Mouse (Mus musculus): ENCODE measurements around the gene Bysl. TPM values are rescaled to one million over a fixed set of nuclear protein-coding genes. Genes with fewer than 3 reads are reported as not detected.

The Bysl gene
- polyA plus RNA-seq, 1 experiment from 2014 or later: 7.7 TPM

GRCm38 (mm10) chr17:47574028-47574427, 37.3 kb downstream of the Bysl start:
- Histone ChIP-seq H3K9me3 (ENCODE audit: control insufficient read depth) (no peaks in the 10 kb centered on the region), H3K4me2 (replicated peaks; ENCODE audit: low read depth) (no peak overlapping the region), H3K4me3 (ENCODE audit: low read depth, low read length) (no peak overlapping the region), H3K9ac (ENCODE audit: low read depth, low read length) (no peak overlapping the region), H3K4me1 (replicated peaks; ENCODE audit: control insufficient read depth, insufficient read depth, low read length) (no peaks in the 10 kb centered on the region), H3K27me3 (replicated peaks; ENCODE audit: control insufficient read depth, insufficient read depth, low read length) (no peaks in the 10 kb centered on the region), H3K27ac (ENCODE audit: low read depth, low read length) (no peak overlapping the region), H3K36me3 (ENCODE audit: control insufficient read depth, insufficient read depth) (no peaks in the 10 kb centered on the region)
- 72% methylated on average over 8 of the region's 8 CpGs for WGBS
- ATAC-seq: no peak
- no peak for TF ChIP-seq CTCF (IDR thresholded peaks at IDR 0.05; ENCODE audit: low read depth)

DNA sequence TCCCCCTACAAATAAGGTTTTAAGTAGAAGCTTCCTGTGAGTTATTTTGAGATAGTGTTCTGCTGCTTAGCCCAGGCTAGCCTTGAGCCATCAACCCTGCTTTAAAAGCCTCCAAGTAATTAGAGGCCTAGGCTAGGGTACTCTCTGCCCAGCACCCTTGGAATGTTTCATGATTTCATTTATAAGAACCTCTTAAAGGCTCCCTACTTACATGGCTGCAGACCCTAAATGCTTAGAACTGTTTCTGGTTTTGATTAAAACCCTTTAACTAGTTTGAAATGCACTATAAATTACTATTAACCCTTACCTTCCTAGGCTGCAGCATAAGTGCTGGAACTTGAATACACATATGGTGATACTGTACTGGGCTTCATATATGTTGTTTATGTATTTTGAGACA, 38.9 kb downstream of the Bysl start:
- H3K9ac ChIP-seq (ENCODE audit: low read depth, low read length): no peak overlapping the region
- H3K9me3 ChIP-seq (ENCODE audit: control insufficient read depth): no peaks in the 10 kb centered on the region
- H3K4me1 ChIP-seq (replicated peaks; ENCODE audit: control insufficient read depth, insufficient read depth, low read length): no peaks in the 10 kb centered on the region
- TF ChIP-seq CTCF (IDR thresholded peaks at IDR 0.05; ENCODE audit: low read depth): no peak
- no peak for ATAC-seq
- no peak overlapping the region for H3K27ac ChIP-seq (ENCODE audit: low read depth, low read length)
- H3K36me3 ChIP-seq (ENCODE audit: control insufficient read depth, insufficient read depth): no peaks in the 10 kb centered on the region
- H3K27me3 ChIP-seq (replicated peaks; ENCODE audit: control insufficient read depth, insufficient read depth, low read length): no peaks in the 10 kb centered on the region
- no peak overlapping the region for H3K4me3 ChIP-seq (ENCODE audit: low read depth, low read length)
- H3K4me2 ChIP-seq (replicated peaks; ENCODE audit: low read depth): no peak overlapping the region

DNA sequence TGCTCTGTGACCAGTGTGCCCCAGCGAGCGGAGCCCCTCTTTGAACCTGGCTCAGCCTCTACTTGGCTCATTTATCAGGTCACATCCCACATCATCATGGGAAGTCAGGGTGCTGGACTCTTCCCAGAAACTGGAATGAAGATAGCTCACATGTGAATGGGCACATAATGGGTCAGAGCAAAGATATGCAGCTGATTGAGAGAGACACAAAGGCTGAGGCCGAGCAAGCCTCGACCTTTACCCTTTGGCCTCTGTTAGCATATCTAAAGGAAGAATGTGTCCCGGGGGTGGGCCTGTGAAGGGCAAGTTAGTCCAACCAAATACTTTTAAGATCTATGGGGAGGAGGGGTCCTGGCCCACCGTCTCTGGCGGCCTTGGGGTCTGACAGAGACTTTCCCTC, 39.7 kb downstream of the Bysl start:
- 52% methylated on average over 7 of the region's 7 CpGs for WGBS

DNA sequence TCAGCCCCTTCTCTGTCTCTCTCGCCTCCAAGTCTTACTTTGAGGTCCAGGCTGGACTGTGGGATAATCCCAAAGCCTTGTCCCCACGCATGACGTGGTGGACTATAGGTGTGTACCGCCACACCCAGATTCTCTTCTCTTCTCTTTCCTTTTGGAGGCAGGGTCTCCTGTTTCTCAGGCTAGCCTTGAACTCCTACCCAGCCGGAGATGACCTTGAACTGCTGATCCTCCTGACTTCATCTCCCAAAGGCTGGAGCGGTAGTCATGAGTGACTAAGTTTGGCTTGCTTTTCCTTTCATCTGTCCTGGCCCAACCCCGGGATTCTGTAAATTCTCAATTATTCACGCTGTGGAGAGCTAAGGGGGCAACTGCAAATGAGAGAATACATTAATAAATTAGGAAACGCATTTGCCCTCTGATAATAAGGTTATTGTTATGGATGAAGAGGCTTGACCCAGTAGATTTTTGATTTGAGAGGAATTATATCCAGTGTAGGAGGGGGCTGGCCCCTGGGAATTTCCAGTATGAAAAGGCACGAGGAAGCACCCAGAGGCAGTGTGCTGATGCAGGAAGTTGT, 42.3 kb downstream of the Bysl start:
- TF ChIP-seq CTCF (IDR thresholded peaks at IDR 0.05; ENCODE audit: low read depth): no peak
- H3K4me3 ChIP-seq (ENCODE audit: low read depth, low read length): no peak overlapping the region

More for the DNA sequence above, 39.7 kb downstream of the Bysl start:
- Histone ChIP-seq H3K4me1 (replicated peaks; ENCODE audit: control insufficient read depth, insufficient read depth, low read length) (no peaks in the 10 kb centered on the region), H3K9ac (ENCODE audit: low read depth, low read length) (no peak overlapping the region), H3K36me3 (ENCODE audit: control insufficient read depth, insufficient read depth) (no peaks in the 10 kb centered on the region), H3K4me3 (ENCODE audit: low read depth, low read length) (no peak overlapping the region), H3K9me3 (ENCODE audit: control insufficient read depth) (no peaks in the 10 kb centered on the region), H3K4me2 (replicated peaks; ENCODE audit: low read depth) (no peak overlapping the region), H3K27ac (ENCODE audit: low read depth, low read length) (no peak overlapping the region), H3K27me3 (replicated peaks; ENCODE audit: control insufficient read depth, insufficient read depth, low read length) (no peaks in the 10 kb centered on the region)
- no peak for TF ChIP-seq CTCF (IDR thresholded peaks at IDR 0.05; ENCODE audit: low read depth)
- no peak for ATAC-seq

GRCm38 (mm10) chr17:47568389-47568788, 42.9 kb downstream of the Bysl start:
- H3K4me2 ChIP-seq (replicated peaks; ENCODE audit: low read depth): no peak overlapping the region
- 91% methylated on average over 3 of the region's 3 CpGs for WGBS
- no peaks in the 10 kb centered on the region for H3K4me1 ChIP-seq (replicated peaks; ENCODE audit: control insufficient read depth, insufficient read depth, low read length)
- TF ChIP-seq CTCF (IDR thresholded peaks at IDR 0.05; ENCODE audit: low read depth): no peak
- no peak overlapping the region for H3K27ac ChIP-seq (ENCODE audit: low read depth, low read length)
- H3K36me3 ChIP-seq (ENCODE audit: control insufficient read depth, insufficient read depth): no peaks in the 10 kb centered on the region
- H3K4me3 ChIP-seq (ENCODE audit: low read depth, low read length): no peak overlapping the region
- no peaks in the 10 kb centered on the region for H3K9me3 ChIP-seq (ENCODE audit: control insufficient read depth)
- H3K27me3 ChIP-seq (replicated peaks; ENCODE audit: control insufficient read depth, insufficient read depth, low read length): no peaks in the 10 kb centered on the region
- no peak overlapping the region for H3K9ac ChIP-seq (ENCODE audit: low read depth, low read length)
- no peak for ATAC-seq

More for the DNA sequence above, 42.3 kb downstream of the Bysl start:
- Histone ChIP-seq H3K4me1 (replicated peaks; ENCODE audit: control insufficient read depth, insufficient read depth, low read length) (no peaks in the 10 kb centered on the region), H3K9me3 (ENCODE audit: control insufficient read depth) (no peaks in the 10 kb centered on the region), H3K4me2 (replicated peaks; ENCODE audit: low read depth) (no peak overlapping the region), H3K36me3 (ENCODE audit: control insufficient read depth, insufficient read depth) (no peaks in the 10 kb centered on the region), H3K27ac (ENCODE audit: low read depth, low read length) (no peak overlapping the region), H3K27me3 (replicated peaks; ENCODE audit: control insufficient read depth, insufficient read depth, low read length) (no peaks in the 10 kb centered on the region), H3K9ac (ENCODE audit: low read depth, low read length) (no peak overlapping the region)
- ATAC-seq: no peak
- WGBS: 86% methylated on average over 10 of the region's 10 CpGs

- no peaks in the 10 kb centered on the region for H3K27me3 ChIP-seq (replicated peaks; ENCODE audit: control insufficient read depth, insufficient read depth, low read length)
- TF ChIP-seq CTCF (IDR thresholded peaks at IDR 0.05; ENCODE audit: low read depth): no peak
- no peaks in the 10 kb centered on the region for H3K9me3 ChIP-seq (ENCODE audit: control insufficient read depth)
- no peak for ATAC-seq
- no peak overlapping the region for H3K4me2 ChIP-seq (replicated peaks; ENCODE audit: low read depth)
- H3K27ac ChIP-seq (ENCODE audit: low read depth, low read length): peak overlapping the region; percentile 28; the same call in 1 of the 2 replicates
- H3K36me3 ChIP-seq (ENCODE audit: control insufficient read depth, insufficient read depth): no peaks in the 10 kb centered on the region
- no peaks in the 10 kb centered on the region for H3K4me1 ChIP-seq (replicated peaks; ENCODE audit: control insufficient read depth, insufficient read depth, low read length)
- 47% methylated on average over 3 of the region's 3 CpGs for WGBS
- H3K4me3 ChIP-seq (ENCODE audit: low read depth, low read length): no peak overlapping the region
- no peak overlapping the region for H3K9ac ChIP-seq (ENCODE audit: low read depth, low read length)
These were observed 44.0 kb downstream of the Bysl start for GRCm38 (mm10) chr17:47567271-47567670.

GRCm38 (mm10) chr17:47566133-47566532, 45.2 kb downstream of the Bysl start:
- H3K4me3 ChIP-seq (ENCODE audit: low read depth, low read length): no peak overlapping the region
- H3K4me2 ChIP-seq (replicated peaks; ENCODE audit: low read depth): no peak overlapping the region
- no peaks in the 10 kb centered on the region for H3K27me3 ChIP-seq (replicated peaks; ENCODE audit: control insufficient read depth, insufficient read depth, low read length)
- no peak overlapping the region for H3K27ac ChIP-seq (ENCODE audit: low read depth, low read length)
- no peaks in the 10 kb centered on the region for H3K9me3 ChIP-seq (ENCODE audit: control insufficient read depth)
- H3K9ac ChIP-seq (ENCODE audit: low read depth, low read length): no peak overlapping the region
- no peaks in the 10 kb centered on the region for H3K4me1 ChIP-seq (replicated peaks; ENCODE audit: control insufficient read depth, insufficient read depth, low read length)
- no peaks in the 10 kb centered on the region for H3K36me3 ChIP-seq (ENCODE audit: control insufficient read depth, insufficient read depth)
- ATAC-seq: no peak
- no peak for TF ChIP-seq CTCF (IDR thresholded peaks at IDR 0.05; ENCODE audit: low read depth)
- 51% methylated on average over 2 of the region's 2 CpGs for WGBS
